Mouse (Mus musculus): ENCODE measurements around the gene Tmco4.

Tmco4 gene

DNA sequence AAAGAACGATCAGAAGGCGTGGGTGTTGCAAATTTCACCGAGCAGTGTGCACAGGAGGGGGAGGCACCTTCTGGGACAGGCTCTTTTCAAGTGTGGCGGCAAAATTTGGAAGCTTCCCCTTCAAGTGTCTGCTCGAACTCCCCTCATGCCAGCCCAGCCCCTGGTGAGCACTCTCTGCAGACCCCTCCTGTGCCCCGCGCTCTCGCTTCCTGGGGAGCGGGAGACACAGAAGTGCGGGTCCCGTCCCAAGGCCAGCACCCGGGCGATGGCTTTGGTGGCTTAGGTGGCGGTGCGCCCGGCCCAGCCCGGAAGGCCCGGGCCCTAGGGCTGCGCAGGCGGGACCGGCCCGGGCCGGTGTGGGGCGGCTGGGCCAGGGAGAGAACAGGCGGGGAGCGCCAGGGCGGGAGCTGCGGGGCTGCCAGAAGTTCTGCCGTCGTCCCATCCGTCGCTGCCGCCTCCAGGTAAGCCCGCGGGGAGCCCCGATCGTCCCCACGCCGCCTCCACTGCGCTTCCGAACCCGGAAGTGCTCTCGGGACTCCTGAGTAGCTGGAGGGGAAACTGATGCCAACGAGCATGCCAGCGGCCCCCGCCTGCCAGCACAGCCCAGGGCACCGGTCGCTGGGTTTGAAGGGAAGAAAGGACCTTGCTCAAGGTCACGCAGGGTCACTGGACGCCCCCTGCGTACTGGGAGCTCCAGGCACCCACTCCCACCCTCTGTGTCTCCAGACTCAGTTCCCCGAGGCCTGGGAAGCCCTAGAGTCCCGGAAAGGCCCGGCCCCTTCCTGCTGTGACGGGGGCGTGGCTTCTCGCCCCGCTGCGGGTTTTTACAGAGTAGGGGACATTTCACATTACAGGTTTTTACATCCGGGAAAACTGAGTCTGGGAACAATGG lies at the start of gene Tmco4:
Gene Tmco4 (plus strand): TSS at position 62 of the 892 bp plus-strand sequence.
- DNase-seq (ENCODE audit: low spot score in 2 of 2): peak; percentile 69 to 83

GRCm38 (mm10) chr4:138925561-138925960 lies 47.1 kb upstream of the Tmco4 start:
- DNase-seq (ENCODE audit: low spot score in 2 of 2): no peak

- no peak for DNase-seq (ENCODE audit: low spot score in 2 of 2)
Measured at GRCm38 (mm10) chr4:138933862-138934261, 38.8 kb upstream of the Tmco4 start.

GRCm38 (mm10) chr4:138934456-138935145 lies 38.1 kb upstream of the Tmco4 start:
- no peak for DNase-seq (ENCODE audit: low spot score in 2 of 2)

DNA sequence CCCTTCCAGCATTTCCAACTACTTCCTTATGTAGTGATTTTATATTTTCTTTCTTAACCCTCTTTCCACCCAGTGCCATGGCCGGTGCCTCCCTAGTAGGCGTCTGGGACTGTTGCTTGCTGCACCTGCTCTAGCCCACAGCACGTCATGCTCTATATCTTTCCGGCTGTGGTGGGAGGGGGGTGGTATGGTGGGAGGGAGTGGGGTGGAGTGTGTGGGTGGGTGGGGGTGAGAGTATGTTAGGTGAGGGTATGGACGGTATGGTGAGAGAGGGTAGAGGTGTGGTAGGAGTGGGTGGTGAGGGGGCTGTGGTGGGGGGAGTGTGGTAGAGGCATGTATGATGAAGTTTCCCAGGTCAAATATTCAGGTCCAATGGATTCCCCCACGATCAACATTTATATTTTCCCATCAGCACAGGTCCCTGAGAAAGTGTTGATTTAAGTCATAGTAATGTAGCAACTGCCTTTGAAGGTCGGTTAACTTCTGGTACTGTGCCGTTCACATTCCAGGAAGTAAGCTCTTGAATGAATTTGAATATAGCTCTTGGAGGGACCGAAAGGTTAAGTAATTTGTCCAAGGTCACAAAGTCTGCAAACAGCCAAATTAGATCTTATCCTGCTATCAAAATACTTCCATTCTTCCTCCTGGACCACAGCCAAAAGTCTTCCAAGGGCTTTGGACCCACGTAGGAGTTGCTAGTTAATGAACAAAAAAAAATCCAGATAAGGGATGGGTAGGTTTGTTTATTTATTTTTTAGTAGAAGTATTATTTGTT lies 34.0 kb upstream of the Tmco4 start:
- no peak for DNase-seq (ENCODE audit: low spot score in 2 of 2)

GRCm38 (mm10) chr4:138939481-138939880 lies 33.2 kb upstream of the Tmco4 start:
- DNase-seq (ENCODE audit: low spot score in 2 of 2): no peak

- DNase-seq (ENCODE audit: low spot score in 2 of 2): no peak
Measured at GRCm38 (mm10) chr4:138941401-138941800, 31.3 kb upstream of the Tmco4 start.

- DNase-seq (ENCODE audit: low spot score in 2 of 2): no peak
Measured at GRCm38 (mm10) chr4:138941966-138942365, 30.7 kb upstream of the Tmco4 start.

- DNase-seq (ENCODE audit: low spot score in 2 of 2): peak; percentile 83 to 92
Measured at GRCm38 (mm10) chr4:138943730-138944129, 29.0 kb upstream of the Tmco4 start.

- DNase-seq (ENCODE audit: low spot score in 2 of 2): no peak
Measured at GRCm38 (mm10) chr4:138948257-138948656, 24.4 kb upstream of the Tmco4 start.

DNA sequence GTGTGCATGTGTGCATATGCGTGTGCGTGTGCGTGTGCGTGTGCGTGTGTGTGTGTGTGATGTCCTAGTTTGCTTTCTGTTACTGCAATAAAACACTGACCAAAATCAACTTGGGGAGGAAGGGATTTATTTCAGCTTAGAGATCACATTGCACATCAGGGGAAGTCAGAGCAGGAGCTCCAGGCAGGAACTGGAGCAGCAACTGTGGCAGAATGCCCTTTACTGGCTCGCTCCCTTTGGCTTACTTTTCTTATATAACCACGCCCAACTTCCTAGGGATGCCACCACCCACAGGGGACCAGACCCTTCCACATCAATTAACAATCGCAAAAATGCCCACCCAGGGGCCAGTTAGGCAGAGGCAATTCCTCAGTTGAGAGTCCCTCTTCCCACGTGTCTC lies 14.1 kb upstream of the Tmco4 start:
- no peak for DNase-seq (ENCODE audit: low spot score in 2 of 2)

DNA sequence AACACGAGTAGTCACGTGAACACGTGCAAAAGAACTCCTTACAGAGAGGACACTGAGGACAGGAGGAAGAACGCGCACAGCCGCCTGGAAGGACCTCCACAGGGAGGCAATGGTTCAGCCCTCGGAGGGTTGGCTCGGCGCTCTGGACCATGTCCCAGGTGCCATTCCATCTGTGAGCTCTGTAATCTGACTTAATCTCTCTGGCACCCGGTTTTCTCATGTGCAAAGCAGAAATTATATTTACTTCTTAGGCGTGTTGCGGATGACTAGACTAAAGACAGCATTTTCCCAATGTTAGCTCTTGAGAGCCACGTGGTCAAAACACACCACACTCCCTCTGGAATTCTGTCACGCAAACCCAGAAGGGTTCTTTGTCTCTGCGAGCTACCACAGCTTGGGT lies 13.6 kb upstream of the Tmco4 start:
- DNase-seq (ENCODE audit: low spot score in 2 of 2): no peak

- no peak for DNase-seq (ENCODE audit: low spot score in 2 of 2)
Measured at GRCm38 (mm10) chr4:138959926-138960325, 12.8 kb upstream of the Tmco4 start.

GRCm38 (mm10) chr4:138962719-138963118 lies 10.0 kb upstream of the Tmco4 start:
- DNase-seq (ENCODE audit: low spot score in 2 of 2): no peak

DNA sequence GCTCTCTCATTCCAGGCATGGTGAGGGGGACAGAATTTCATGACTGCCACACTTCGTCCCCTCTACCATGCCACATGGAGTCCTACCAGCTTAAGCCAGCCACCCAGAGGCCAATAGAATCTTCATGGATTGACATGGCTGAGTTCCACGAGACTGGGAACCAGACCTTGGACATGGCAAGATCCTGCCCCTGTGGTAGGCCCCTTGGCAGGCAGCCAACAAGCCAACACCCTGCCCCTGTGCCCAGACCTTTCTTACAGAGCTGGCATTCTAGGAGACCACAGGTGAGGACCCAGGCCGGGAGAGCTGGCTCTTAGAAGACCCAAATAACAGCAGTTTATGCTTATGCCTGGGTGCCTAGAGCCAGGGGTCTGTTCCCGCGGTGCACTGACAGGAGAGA lies 6.8 kb upstream of the Tmco4 start:
- DNase-seq (ENCODE audit: low spot score in 2 of 2): no peak

GRCm38 (mm10) chr4:138966866-138967265 lies 5.8 kb upstream of the Tmco4 start, which contains the start of gene Rnf186:
Gene Rnf186 (plus strand): TSS chr4:138967112.
- DNase-seq (ENCODE audit: low spot score in 2 of 2): no peak

DNA sequence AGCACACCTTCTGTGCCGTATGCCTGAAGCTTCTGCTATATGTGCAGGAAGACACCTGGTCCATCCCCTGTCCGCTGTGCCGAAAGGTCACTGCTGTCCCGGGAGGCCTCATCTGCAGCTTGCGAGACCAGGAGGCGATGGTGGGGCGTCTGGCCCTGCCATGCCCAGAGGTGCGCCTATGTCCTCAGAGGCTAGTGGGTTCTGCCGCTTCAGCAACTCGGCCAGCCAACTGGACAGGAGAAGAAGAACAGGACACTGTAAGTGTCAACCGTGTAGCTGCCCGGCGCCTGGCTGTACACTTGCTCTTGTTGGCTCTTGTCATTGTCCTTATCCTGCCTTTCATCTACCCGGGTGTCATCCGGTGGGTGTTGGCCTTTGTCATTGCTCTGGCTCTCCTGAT lies 5.2 kb upstream of the Tmco4 start:
- no peak for DNase-seq (ENCODE audit: low spot score in 2 of 2)

DNA sequence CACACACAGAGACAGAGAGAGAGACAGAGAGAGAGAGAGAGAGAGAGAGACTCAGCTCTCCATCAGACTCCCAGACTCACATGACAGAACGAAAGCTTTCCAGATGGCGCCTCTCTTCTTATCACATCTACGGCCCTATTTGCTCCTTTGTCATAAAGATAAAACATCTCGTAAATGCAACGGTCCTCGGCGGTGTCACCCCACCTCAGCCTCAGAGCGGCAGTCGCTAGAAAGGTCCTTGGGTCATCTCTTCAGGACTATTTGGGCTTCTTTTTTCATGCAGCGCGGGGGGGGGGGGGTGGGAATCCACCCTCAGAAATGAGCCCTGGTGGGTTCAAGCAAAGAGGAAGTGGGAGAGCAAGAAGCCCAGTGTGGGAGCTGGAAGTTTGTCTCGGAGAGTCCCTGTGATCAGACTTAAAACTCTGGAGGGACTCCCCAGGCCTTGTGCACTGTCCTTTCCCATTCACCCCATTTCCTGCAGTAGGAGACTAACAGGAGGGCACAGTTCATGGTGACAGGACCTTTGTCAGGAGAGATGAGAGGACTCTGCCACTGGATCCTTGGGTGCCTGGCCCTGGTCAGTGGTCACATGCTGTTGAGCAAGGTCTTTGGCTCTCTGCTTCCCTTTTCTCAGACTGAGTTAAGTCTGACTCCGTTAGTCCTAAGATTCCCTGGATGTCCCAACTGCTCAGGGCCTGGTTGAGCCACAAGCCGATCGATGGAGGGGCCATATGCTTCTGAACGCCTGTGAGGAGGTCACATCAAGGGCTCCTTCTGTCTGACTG lies 3.7 kb upstream of the Tmco4 start:
- no peak for DNase-seq (ENCODE audit: low spot score in 2 of 2)

GRCm38 (mm10) chr4:138969736-138970135 lies 3.0 kb upstream of the Tmco4 start:
- DNase-seq (ENCODE audit: low spot score in 2 of 2): no peak

DNA sequence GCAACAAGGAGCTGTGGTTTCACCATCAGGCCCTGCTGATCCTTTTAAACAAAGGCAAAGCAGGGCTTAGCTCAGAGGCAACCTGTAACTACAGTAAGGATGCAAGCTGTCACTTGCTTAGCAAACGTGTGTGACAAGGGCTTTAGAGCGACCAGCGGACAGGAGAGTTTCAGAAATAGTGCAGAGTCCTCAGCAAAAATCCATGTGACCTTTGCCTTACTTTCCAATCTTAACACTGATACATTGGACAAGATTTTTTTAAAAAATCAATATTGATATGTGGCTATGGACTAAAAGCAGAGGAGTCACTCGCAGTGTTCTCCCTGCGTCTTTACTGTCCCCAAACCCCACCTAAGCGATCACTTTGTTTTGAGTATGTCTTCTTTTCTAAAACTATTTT lies 1.3 kb upstream of the Tmco4 start:
- DNase-seq (ENCODE audit: low spot score in 2 of 2): no peak

GRCm38 (mm10) chr4:138972139-138972826 lies 405 bp upstream of the Tmco4 start:
- DNase-seq (ENCODE audit: low spot score in 2 of 2): no peak

Data from spleen, postnatal 4 days (tissue).